Mouse (Mus musculus): ENCODE measurements around the gene Fgg. TPM values are rescaled to one million over a fixed set of nuclear protein-coding genes. Genes with fewer than 3 reads are reported as not detected.

The Fgg gene
- polyA plus RNA-seq, 1 experiment from 2014 or later: 4,762 TPM

- 0 out of 2 replicates have a peak overlapping the region, but pooled peaks have one; percentile 16 for H3K27ac ChIP-seq (ENCODE audit: low read depth)
- no peaks in the 10 kb centered on the region for H3K27me3 ChIP-seq (ENCODE audit: insufficient read depth, low read length)
- ATAC-seq: no peak
- H3K4me2 ChIP-seq (ENCODE audit: low read depth, low read length): peak overlapping the region; percentile 45; the same call in 1 of the 2 replicates
- TF ChIP-seq EP300 (IDR thresholded peaks at IDR 0.05; ENCODE audit: low read depth): no peak
- TF ChIP-seq CTCF (IDR thresholded peaks at IDR 0.05; ENCODE audit: low read depth): no peak
- no peaks in the 10 kb centered on the region for H3K9me3 ChIP-seq (ENCODE audit: low read length)
- no peak overlapping the region for H3K9ac ChIP-seq (replicated peaks)
- H3K4me1 ChIP-seq (ENCODE audit: insufficient read depth): no peaks in the 10 kb centered on the region
- DNase-seq: no peak
- 69% methylated on average over 4 of the region's 4 CpGs for WGBS (ENCODE audit: insufficient replicate concordance)
- H3K4me3 ChIP-seq (ENCODE audit: low read depth, low read length): no peak overlapping the region
- no peaks in the 10 kb centered on the region for H3K36me3 ChIP-seq (replicated peaks; ENCODE audit: insufficient read depth, low read length)
These were observed 22.8 kb downstream of the Fgg start for GRCm38 (mm10) chr3:83030331-83030730.

DNA sequence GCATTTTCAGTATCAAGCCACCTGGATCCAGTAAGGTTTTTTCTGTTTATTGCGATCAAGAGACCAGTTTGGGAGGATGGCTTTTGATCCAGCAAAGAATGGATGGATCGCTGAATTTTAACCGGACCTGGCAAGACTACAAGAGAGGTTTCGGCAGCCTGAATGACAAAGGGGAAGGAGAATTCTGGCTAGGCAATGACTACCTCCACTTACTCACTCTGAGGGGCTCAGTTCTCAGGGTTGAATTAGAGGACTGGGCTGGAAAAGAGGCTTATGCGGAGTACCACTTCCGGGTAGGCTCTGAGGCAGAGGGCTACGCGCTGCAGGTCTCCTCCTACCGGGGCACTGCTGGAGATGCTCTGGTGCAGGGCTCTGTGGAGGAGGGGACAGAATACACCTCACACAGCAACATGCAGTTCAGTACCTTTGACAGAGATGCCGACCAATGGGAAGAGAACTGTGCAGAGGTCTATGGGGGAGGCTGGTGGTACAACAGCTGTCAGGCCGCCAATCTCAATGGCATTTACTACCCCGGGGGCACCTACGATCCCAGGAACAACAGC, 25.3 kb downstream of the Fgg start:
- peak; percentile 56 for ATAC-seq
- Histone ChIP-seq H3K4me2 (ENCODE audit: low read depth, low read length) (no peak overlapping the region), H3K4me1 (ENCODE audit: insufficient read depth) (no peaks in the 10 kb centered on the region), H3K9me3 (ENCODE audit: low read length) (no peaks in the 10 kb centered on the region), H3K4me3 (ENCODE audit: low read depth, low read length) (no peak overlapping the region), H3K36me3 (replicated peaks; ENCODE audit: insufficient read depth, low read length) (no peaks in the 10 kb centered on the region), H3K9ac (replicated peaks) (no peak overlapping the region), H3K27ac (ENCODE audit: low read depth) (no peak overlapping the region), H3K27me3 (ENCODE audit: insufficient read depth, low read length) (no peaks in the 10 kb centered on the region)
- WGBS (ENCODE audit: insufficient replicate concordance): 47% methylated on average over 13 of the region's 13 CpGs
- no peak for DNase-seq
- TF ChIP-seq CTCF (IDR thresholded peaks at IDR 0.05; ENCODE audit: low read depth): no peak
- no peak for TF ChIP-seq EP300 (IDR thresholded peaks at IDR 0.05; ENCODE audit: low read depth)

DNA sequence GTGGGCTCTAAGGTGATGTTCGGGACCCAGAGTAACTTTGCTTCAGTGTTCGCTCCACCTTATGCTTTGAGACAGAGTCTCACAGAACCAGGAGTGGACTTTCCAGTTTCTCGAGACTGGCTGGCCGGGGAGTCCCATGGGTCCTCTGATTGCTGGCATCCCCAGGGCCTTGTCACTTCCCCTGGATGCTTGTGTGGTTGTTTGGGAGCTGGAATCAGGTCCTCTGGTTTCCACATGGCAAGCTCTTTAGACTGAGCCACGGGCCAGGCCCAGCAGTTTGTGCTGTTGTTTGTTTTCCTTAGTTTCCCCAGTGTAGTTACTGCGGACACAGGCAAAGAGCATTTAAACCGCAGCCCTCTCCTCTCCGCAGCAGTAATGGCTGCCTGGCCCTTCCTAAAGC, 26.3 kb downstream of the Fgg start:
- H3K4me2 ChIP-seq (ENCODE audit: low read depth, low read length): no peak overlapping the region
- 69% methylated on average over 8 of the region's 8 CpGs for WGBS (ENCODE audit: insufficient replicate concordance)
- H3K4me1 ChIP-seq (ENCODE audit: insufficient read depth): no peaks in the 10 kb centered on the region
- no peaks in the 10 kb centered on the region for H3K9me3 ChIP-seq (ENCODE audit: low read length)
- no peak overlapping the region for H3K27ac ChIP-seq (ENCODE audit: low read depth)
- no peak for DNase-seq
- H3K9ac ChIP-seq (replicated peaks): no peak overlapping the region
- no peak overlapping the region for H3K4me3 ChIP-seq (ENCODE audit: low read depth, low read length)
- TF ChIP-seq EP300 (IDR thresholded peaks at IDR 0.05; ENCODE audit: low read depth): no peak
- no peaks in the 10 kb centered on the region for H3K36me3 ChIP-seq (replicated peaks; ENCODE audit: insufficient read depth, low read length)
- no peaks in the 10 kb centered on the region for H3K27me3 ChIP-seq (ENCODE audit: insufficient read depth, low read length)
- peak; percentile 9; the same call in 1 of the 2 replicates for ATAC-seq

DNA sequence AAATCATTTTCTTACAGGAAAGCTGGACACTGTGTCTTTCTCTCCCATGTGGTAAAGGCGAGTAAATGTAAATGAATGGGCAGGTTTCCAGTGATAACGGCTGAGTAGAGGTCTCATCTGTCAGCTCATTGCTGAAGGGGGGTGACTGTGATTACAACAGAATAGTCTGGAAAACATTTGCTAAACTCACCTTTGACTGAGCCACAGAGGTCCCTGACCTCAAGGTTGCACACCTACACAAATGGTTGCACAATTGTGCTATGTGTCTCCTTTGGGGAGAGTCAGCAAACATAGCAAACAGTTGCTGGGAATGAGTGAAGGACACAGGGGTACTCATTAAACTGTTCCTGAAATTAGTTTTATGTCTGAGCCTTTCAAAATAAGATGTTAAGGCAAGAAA, 31.3 kb downstream of the Fgg start:
- 46% methylated on average over 2 of the region's 2 CpGs for WGBS (ENCODE audit: insufficient replicate concordance)
- 0 out of 2 replicates have a peak, but pooled peaks cover 3% of the 10 kb centered on the region for H3K36me3 ChIP-seq (replicated peaks; ENCODE audit: insufficient read depth, low read length)
- H3K4me1 ChIP-seq (ENCODE audit: insufficient read depth): no peaks in the 10 kb centered on the region
- no peaks in the 10 kb centered on the region for H3K27me3 ChIP-seq (ENCODE audit: insufficient read depth, low read length)
- DNase-seq: no peak
- peak; percentile 53 for ATAC-seq
- H3K4me2 ChIP-seq (ENCODE audit: low read depth, low read length): peak overlapping the region; percentile 13; the same call in 1 of the 2 replicates
- no peak overlapping the region for H3K9ac ChIP-seq (replicated peaks)
- TF ChIP-seq CTCF (IDR thresholded peaks at IDR 0.05; ENCODE audit: low read depth) (no peak), EP300 (IDR thresholded peaks at IDR 0.05; ENCODE audit: low read depth) (peak; percentile 87)
- H3K9me3 ChIP-seq (ENCODE audit: low read length): no peaks in the 10 kb centered on the region
- no peak overlapping the region for H3K4me3 ChIP-seq (ENCODE audit: low read depth, low read length)
- H3K27ac ChIP-seq (ENCODE audit: low read depth): peak overlapping the region; percentile 93

- Histone ChIP-seq H3K36me3 (replicated peaks; ENCODE audit: insufficient read depth, low read length) (0 out of 2 replicates have a peak, but pooled peaks cover 3% of the 10 kb centered on the region), H3K4me3 (ENCODE audit: low read depth, low read length) (no peak overlapping the region), H3K4me2 (ENCODE audit: low read depth, low read length) (no peak overlapping the region), H3K9me3 (ENCODE audit: low read length) (no peaks in the 10 kb centered on the region), H3K27me3 (ENCODE audit: insufficient read depth, low read length) (no peaks in the 10 kb centered on the region), H3K4me1 (ENCODE audit: insufficient read depth) (no peaks in the 10 kb centered on the region), H3K27ac (ENCODE audit: low read depth) (peak overlapping the region; percentile 93), H3K9ac (replicated peaks) (no peak overlapping the region)
- peak; percentile 49 for ATAC-seq
- no peak for DNase-seq
- WGBS (ENCODE audit: insufficient replicate concordance): 42% methylated on average over 4 of the region's 4 CpGs
- TF ChIP-seq CTCF (IDR thresholded peaks at IDR 0.05; ENCODE audit: low read depth): no peak
- peak; percentile 67; the same call in 1 of the 2 replicates for TF ChIP-seq EP300 (IDR thresholded peaks at IDR 0.05; ENCODE audit: low read depth)
These were observed 32.1 kb downstream of the Fgg start for GRCm38 (mm10) chr3:83039666-83040065.

DNA sequence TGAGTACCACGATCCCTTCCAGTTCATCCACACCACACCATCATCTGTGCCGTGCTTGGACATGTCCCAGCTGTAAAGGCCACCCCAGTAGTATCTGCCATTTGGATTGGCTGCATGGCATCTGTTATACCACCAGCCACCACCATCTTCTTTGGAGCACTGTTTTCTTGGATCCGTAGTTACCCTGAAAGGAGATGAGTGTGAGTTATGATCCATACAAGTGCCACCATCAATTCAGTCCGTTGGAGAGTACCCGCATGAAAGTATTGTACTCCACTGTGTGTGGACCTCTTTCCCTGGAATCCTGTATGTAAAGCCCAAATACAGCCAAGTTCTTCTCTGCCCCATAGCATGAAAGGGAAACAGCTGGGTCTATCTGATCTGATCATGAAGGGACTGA, 34.9 kb downstream of the Fgg start:
- H3K27ac ChIP-seq (ENCODE audit: low read depth): no peak overlapping the region
- no peaks in the 10 kb centered on the region for H3K4me1 ChIP-seq (ENCODE audit: insufficient read depth)
- H3K36me3 ChIP-seq (replicated peaks; ENCODE audit: insufficient read depth, low read length): 0 out of 2 replicates have a peak, but pooled peaks cover 5% of the 10 kb centered on the region
- H3K9me3 ChIP-seq (ENCODE audit: low read length): no peaks in the 10 kb centered on the region
- H3K9ac ChIP-seq (replicated peaks): no peak overlapping the region
- WGBS (ENCODE audit: insufficient replicate concordance): 78% methylated on average over 5 of the region's 5 CpGs
- H3K4me2 ChIP-seq (ENCODE audit: low read depth, low read length): no peak overlapping the region
- H3K27me3 ChIP-seq (ENCODE audit: insufficient read depth, low read length): no peaks in the 10 kb centered on the region
- no peak overlapping the region for H3K4me3 ChIP-seq (ENCODE audit: low read depth, low read length)
- DNase-seq (no peak), ATAC-seq (peak; percentile 18)
- TF ChIP-seq CTCF (IDR thresholded peaks at IDR 0.05; ENCODE audit: low read depth): no peak
- TF ChIP-seq EP300 (IDR thresholded peaks at IDR 0.05; ENCODE audit: low read depth): no peak
